Mouse (Mus musculus) heart, adult 11 months (tissue): ENCODE measurements around the gene H2-DMb2.

Experiments used
- DNase-seq: peaks from one replicate; pipeline ENCODE4 v3.0.0; 2022

The H2-DMb2 gene

DNA sequence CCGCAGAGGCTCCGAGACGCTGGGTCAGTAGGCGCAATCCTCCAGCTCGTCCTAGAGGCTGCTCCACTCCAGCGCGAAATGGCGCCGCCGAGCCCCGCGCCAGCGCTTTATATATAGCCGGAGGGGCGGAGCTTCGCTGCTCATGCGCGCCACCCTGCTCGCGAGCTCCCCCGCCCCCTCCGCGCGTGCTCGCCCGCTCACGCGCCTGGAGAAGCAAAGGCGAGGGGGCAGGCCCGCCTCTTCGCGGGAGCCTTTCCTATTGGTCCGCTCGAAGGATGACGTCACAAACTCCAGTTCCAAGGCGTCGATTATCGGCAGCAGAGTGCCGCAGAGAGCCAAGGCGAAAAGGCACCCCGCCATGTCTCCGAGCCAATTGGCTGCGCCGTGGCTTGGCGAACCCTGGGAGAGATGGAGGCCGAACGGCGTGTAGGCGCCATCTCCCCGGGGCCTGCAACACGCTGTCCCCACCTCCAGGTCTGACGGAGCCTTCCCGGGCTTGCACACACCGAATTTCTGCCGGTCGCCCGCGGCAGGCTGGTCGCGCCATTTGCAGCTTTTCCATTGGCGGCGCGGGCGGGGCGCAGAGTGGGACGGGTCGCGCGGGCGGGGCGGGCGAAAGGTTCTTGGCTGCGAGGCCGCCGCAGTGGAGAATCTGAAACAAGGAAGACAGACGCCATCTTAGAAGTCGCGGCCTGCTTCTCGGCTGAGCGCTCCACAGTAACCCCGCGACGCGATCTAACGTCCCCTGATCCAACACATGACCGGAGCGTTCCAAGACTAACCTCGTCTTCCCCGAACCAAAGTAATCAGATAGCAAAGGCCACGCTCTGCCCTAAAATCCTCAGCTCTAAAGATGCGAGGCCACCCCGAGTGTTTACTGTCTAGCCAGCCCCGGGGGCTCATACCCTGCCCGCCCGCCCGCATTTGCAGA is 23.6 kb upstream of the H2-DMb2 start, which contains the start of gene H2-DMa:
Gene H2-DMa, plus strand, starts transcription at position 293 of the 931 bp plus-strand sequence.
- DNase-seq = peak; percentile 100

DNA sequence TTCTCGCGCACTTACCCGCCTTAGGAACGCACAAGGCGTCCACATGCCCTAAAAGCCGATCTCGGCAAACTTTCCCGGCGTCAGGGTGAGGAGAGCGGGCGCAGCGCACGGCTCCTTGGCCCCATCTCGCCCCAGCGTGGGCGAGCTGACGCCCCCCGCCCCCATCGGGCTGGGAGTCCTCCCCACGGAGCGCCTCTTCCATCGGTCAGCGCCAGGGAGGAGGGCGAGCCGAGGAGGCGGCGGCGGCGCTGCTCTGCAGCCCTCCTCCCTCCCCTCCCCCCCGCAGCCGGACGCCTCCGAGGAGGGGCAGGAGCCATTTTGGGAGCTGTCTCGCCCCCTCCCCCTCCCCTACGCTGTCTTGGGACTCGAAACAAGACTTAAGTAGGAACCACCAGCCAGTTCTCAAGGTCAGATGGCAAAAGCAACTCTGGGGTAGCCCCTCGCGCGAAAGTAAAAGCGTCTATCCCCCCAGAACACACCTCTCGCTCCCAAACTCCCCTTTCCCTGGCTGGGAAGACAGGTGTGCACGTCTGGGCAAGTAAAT is 22.9 kb upstream of the H2-DMb2 start:
- DNase-seq = peak; percentile 99

DNA sequence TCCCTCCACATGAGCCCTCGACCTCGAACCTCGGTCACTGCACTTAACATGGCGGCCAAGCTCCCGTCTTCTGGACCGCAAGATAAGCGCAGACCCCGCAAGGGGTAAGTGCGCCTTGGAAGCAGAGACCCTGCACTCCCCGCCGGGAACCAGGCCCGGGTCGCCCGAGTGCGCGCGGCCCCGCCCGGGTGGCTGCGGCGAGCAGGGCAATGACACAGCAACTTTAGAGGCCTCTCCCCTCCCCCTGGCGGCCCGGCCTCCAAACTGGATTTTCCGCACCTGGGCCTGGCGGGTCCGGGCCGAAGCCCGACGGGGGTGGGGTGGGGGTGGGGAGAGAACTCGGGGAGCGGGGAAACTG is 22.3 kb upstream of the H2-DMb2 start:
- DNase-seq = no peak

DNA sequence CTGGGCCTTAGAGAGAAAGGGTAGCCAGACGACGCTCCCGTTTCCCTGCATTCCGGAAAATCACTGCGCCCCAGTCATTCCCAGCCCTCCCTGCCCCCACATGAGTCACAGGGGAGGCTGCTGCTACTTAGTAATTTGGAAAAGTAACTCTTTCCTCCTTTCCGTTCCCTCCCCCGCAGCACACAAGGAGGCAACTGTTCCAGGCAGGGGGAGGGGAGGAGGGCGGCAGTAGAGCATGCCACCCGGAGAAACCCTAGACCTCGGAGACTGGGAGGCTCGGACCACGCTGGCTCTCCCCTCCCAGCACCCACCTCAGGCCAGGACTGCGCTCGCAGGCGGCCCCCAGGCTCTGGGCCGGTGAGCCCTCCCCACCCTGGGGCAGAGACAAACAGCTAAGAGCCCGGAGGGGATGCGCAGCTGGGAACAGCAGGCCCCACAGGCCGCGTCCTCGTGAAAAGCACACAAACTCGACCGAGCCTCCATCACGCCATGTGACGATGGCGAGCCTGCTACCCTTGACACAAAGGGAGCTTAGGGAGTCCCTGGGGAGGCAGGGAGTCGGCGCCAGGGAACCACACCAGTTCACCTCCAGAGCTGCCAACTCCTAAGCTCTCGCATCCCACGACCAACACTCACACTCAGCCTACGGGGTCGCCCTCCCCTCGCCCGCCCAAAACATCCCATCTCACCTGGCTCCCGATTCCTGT is 21.8 kb upstream of the H2-DMb2 start:
- DNase-seq = peak; percentile 100

DNA sequence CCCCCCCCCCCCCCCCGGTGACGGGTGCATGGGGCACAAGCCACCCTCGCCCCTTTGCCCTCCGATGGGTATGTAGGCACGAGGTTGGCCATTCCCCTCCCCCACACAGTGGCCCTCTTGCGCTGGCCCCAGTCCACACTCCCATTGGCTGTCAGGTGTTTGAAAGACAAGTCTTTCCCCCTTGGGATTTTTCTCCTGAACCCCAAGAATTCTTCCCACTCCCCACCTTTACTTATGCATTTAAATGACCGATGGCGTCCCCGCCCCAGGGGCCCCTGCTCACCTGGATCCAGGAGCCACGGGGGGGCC is 21.3 kb upstream of the H2-DMb2 start:
- DNase-seq = no peak

DNA sequence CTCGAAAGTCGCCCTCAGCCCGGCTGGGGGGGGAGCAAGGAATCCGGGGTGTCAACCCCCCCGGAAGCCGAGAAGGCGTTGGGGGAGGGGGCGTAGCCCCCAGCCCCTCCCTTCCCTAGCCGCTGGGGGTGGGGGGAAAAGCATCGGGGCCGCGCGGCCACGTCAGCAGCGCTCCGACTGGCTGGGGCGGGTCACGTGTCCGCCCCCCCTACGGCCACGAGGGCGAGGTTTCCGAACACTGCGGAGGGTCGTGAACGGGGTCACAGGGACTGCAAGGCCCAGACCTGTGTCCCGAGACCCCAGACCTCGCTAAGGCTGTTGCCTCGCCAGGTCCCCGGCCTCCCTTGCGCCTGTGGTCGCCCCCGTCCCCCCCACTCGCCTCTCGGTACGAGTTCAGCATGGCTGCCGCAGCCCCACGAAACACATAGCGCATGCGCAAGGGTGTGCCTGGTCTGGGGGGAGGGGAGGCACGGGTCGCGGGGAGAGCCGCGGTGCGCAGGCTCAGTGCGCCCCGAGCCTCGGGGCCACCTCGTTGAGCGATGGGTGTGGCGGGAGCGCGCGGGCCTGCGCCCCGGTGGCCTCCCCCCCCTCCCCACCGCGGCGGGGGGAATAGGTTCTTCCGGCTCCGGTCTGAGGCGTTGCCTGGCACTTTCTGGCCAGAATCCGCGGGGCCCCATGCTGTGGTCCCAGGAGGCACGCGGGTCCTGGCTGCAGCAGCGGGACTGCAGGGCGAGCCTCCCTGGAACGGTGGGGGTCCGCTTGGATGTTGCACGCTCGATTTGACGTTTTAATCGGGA is 20.7 kb upstream of the H2-DMb2 start, which contains the start of gene Brd2:
Gene Brd2, minus strand, starts transcription at position 447 of the 797 bp plus-strand sequence.
- peak; percentile 100 for DNase-seq

DNA sequence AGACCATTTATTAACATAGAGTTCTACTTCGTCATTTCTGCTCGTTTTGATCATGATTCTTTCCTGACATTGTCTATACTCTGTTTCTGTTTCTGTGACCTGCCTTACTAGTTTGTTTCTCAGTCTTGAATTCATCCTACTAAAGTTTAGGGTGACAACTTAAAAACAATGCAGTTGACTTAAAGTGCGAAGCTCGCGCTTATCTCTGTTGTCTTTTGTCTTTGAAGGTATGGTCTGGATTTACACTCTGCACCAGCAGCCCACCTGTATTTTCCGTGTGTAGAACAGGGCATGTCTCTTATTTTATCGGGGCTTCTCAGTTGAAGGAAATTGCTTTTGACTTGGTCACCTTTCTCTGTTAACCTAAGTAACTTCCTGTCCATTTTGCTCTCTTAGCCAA is 20.0 kb upstream of the H2-DMb2 start:
- no peak for DNase-seq

DNA sequence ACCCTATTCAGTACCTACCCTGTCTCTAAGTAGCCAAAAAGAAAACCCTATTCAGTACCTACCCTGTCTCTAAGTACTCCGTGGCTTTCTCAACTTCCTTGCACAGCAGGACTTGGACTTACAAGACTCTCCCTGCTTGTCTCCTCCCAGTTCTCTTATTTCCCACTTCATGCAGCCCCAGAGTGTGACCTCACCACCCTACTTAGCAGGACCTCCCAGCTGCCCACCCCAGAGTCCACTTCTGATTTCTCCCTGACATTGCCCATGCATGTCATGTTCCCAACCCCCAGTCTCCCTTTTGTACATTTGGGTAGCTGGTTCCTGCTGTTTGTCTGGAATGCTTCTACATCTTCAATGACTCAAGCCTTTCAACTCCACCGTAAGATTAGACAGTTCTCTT is 19.6 kb upstream of the H2-DMb2 start:
- peak; percentile 97 for DNase-seq

DNA sequence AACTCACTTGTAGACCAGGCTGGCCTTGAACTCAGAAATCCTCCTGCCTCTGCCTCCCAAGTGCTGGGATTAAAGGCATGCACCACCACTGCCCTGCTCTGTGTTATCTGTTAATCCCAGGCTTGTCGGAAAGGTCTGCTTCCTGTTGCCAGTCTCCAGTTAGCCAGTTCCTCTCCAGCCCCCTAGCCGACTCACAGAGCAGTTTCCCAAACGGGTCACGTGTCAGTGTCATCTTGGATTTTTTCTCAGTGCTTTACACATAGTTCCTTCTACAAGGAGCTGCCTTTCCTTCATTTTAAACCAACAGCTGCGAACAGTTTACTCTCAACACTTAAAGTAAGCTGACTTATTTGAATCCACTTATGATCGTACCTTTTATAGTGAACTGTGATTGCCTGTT is 18.5 kb upstream of the H2-DMb2 start:
- DNase-seq = peak; percentile 95

DNA sequence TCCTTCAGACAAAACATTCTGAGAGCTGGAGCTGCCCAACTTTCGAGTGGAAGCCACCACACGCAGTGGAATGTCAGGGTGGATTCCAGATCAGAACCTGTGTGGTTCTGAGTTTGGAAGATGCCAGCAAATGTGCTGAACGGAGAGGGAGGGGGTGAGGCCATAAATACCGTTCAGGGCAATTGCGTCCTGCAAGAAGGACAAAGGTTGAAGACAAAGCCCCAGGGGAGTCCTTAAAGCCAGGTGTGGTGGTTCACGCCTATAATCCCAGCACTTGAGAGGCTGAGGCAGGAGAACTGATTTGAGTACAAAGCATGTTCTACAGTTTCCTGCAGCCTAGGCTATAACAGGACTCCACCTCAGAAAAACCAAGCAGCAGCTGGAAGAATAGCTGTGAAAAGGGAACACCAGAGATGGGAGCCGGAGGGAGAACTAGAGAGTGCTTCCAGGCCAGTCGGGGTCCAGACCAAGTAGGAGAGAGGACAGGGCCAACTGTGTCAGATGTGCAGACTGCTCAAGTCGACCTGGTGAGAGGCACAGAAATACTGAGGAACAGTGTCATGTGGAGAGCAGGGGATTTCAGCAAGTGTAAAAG is 16.2 kb upstream of the H2-DMb2 start:
- peak; percentile 92 for DNase-seq

DNA sequence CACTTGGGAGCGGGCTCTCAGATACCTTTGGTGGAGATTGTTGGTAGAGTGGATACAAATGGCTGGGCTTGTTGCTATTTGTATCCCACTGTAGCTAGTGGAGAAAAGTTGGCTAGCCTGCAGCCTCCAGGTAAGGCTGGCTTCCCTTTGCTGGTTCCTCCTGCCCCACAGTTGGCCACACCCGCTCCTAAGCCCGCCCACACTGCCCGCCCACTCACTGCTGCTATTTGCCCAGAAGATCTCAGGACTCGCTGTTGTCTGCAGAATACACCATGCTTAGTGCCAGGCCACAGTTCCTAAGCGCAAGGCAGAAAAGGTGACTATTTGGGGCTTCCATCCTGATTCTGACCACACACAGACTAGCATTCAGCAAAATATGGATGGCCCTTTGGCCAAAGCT is 15.6 kb upstream of the H2-DMb2 start:
- DNase-seq = peak; percentile 97

DNA sequence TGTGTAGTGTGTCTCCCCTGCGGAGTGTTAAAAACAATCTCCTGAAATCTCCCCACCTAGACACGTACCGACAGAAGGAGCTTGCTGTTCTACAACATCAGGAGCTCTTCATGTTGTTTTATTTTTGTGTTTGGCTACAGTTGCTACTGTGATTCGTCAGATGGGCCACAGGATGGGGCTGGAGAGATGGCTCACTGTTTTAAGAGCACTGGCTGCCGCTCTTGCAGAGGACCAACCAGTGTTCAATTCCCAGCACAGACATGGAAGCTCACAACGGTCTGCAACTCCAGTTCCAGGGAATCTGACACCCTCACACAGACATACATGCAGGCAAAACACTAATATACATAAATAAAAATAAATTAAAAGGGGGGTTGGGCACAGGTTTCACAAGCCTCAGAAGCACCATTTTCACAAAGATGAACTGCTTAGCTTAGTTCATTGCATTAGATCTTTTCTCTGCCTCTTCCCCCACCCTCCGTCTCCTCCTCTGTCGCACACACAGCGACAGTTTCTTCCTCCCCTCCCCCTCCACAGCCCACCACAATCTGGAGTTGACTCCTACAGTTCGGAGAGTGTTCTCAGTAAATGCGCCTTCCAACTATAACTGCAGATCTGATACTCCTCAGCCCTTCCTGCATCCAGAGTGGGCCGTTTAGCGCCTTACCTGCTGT is 14.7 kb upstream of the H2-DMb2 start:
- peak; percentile 85 for DNase-seq

DNA sequence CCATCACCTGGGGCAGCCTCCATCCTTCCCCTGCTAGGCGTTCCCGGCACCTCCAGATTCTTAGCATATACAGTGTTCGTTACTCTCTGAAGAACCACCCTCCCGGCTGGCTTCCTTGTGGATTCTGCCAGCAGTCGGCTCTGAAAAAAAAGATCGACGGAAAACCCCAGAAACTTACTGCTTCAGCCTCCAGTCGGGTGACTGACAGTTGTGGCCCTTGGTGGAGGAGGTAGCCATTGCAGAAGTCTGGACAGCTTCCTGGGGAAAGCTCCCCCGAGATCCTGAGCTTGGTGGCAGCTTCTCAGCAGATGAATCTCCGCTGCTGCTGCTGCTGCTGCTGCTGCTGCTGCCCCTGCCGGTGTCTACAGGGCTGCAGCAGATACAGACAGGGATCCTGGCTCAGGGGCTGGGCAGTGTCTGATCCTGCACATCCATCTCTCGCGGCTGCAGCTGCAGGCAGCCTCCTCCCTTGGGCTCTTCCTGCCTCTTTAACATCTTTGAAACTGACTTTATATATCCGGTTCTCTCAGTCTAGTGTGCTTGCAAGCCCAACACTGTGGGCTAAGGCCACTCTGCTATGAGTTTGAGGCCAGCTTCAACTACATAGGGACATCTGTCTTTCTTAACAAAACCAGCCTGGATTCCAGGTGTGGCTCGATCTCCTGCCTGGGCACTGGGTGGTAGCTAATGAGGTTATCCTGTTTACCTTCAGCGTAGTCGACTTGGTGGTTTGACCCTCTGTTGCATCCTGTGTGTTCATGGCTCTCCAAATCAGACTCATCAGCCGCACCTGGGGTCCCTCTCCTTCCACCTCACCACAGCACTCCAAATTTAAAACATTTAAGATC is 13.9 kb upstream of the H2-DMb2 start:
- peak; percentile 87 for DNase-seq

DNA sequence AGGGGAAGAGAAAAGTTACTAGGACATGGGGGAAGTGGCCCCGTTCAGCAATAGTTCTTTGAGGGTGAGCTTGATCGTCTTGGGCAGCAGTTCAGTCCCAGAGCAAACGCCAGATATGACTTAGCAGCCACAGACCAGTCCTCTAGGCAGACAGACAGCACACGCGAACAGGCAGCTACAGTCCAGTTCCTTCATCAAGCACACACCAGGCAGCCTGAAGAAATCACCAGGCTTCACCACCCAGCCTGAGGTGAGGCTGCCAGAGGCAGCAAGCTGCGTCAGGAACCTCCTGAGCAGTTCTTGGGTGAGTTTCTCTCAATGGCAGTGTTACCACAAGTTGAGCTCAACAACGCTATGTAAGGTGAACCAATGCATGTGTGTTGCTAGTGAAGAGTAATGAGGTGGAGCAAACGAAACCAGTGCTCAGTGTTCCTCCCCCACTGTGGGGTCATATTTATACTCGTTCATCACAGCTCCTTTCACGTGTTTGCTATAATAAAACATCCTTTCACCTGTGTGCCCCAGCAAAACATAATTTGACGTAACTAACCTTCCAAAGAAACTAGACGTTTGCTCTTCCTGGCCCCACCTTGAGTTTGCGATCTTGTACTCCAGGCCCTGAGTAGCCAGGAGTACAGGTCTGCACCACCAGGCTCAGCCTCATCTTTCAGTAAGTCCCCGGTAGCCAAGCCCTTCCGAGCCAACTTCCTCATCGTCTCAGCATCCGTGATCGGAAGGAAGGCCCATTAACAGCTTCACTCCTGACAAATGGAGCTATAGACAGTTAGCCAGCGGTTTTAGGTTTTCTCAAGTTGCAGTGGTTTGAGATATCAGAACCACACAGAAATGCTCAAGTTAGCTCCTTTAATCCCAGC is 12.8 kb upstream of the H2-DMb2 start:
- peak; percentile 91 for DNase-seq

DNA sequence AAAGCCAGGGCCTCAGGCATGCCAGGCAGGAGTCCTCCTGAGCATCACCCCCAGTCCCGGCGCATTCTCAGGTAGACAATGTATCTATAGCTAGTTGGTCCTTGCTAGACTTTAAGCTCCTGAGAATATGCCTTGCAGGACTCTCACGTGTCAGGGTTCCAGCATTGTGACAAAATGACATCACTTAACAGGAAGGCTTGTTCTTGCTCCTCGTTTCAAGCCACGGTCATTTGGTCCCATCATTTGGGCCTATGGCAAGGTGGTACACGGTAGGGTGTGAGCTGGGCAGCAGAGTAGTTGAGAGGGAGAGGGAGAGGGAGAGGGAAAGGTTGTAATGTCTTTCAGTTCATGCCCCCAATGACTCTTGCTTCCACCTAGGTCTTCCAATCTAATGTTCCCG is 11.2 kb upstream of the H2-DMb2 start:
- DNase-seq = no peak

DNA sequence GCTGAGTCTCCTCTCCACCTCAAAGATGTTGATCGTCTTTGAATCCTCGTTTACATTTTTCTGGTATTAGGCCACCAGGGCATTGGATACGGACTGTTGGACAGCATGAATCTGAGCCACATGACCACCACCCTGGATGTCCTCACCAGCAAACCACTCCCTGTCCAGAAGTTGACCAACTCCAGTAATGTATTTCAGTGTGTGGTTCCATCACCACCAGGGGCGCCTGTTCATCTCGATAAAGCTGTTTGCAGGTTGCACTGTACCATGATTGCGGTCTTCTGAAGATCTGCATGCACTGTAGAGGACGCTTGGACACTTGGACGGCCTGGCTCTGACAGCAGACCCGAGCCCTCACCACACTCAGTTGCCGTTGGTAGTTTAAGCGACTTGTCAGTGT is 9.8 kb upstream of the H2-DMb2 start:
- peak; percentile 87 for DNase-seq

DNA sequence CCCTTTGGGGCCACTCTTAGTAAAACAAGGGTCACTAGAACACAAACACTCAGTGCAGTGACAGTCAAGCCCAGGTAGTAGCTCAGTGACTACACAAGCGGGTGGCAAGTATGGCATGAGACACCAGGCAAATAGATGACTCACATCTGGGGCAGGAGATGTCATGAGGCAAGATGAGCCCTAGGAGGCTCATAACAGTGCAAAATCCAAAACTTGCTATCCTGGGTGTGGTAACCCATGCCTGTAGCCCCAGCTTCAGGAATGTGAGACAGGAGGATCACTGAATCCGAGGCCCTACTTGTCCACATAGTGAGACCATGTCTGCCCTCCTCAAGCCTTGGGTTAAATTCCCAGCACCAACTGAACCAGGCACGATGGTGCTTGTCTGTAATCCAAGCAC is 8.7 kb upstream of the H2-DMb2 start:
- DNase-seq = peak; percentile 88

DNA sequence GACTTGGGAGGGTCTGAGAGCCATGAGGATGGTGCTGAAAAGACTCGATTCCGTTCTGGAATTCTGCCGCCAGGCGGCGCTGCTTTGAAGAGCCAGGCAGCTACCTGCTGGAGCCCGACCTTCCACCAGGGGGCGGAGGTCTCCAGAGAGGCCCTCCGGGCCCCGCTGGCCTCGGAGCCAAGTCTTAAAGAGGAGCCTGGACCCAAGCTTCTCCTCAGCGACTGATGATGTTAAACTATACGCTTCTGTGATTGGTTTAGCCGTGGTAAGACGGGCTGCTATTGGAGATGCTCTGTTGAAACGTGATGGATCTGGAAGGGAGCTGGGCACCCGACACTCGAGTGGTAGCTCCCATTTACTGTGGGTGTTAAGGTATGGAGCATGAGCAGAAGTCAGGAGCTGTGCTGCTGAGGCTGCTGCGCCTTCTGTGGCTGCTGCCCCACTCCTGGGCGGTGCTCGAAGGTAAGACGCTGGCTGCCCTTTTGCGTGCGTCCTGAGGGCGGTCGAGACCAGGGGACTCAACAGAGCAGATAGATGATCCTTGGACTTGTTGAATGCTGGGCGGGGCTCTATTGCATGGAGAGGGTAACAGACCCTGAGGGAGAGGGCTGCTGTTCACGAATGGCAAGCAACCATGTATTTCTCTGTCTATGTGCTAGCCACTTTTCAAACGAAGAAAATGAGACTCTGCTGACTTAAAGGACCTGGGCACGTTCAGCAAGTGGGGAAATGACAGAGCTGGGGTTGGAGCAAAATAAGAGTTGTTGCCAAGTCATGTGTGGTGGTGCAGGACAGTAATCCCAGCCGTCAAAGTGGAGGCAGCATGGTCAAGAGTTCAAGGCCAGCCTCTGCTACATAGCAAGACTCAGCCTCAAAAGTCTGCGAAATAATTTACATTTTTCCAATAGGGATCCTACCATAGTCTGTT is 7.5 kb upstream of the H2-DMb2 start:
- DNase-seq = peak; percentile 100

DNA sequence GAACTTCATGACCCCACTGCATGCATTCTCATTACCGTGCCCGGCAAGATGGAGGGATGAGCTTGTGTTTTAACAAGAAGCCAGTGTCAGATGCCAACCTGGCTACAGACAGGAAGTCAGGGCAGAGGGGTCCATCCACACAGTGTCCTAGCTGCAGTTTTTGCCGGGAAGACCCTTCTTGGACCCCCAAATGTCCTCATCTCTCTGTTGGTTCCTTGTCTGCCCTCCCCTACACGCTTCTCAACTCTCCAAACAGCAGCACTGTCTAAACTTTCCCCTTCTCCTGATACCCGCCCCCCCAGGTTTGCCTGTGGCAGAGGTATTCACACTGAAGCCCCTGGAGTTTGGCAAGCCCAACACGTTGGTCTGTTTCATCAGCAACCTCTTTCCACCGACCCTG is 5.5 kb upstream of the H2-DMb2 start:
- peak; percentile 90 for DNase-seq
